Mouse (Mus musculus) CD8-positive naive resting alpha-beta T cell, adult 57 days (primary cell): Measurements from ENCODE around the gene Gm2056. TPM values are rescaled to one million over a fixed set of nuclear protein-coding genes. Genes with fewer than 3 reads are reported as not detected.

Source experiments
- total RNA-seq: library from RNA; stranded (reverse); gene quantifications from one replicate; pipeline ENCODE4 v1.2.4, GENCODE M21; 2023

The Gm2056 gene
- total RNA-seq = not detected

DNA sequence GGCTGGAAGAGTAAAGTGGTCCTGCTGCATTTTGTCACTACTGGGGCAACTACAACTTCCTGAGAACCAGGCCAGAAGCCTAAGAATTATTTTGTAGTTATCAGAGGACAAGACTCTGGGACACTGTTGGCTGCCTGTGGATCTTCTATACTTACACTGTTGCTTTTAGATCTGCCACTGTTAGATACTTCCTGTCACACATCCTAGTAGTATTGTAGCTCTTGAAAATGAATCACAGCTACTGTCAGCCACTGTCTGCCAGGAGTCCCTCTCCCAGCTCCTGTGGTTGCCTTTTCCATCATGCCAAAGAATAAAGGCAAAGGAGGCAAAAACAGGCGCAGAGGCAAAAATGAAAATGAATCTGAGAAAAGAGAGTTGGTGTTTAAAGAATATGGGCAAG, at the start of gene Gm2056:
TSS of gene Gm2056 (plus strand) at position 301 of the 400 bp plus-strand sequence.

GRCm38 (mm10) chr12:88011548-88011947, 15.3 kb upstream of the Gm2056 start, which contains the start of gene Gm2075:
Gm2075 (plus strand) TSS chr12:88011848.

DNA sequence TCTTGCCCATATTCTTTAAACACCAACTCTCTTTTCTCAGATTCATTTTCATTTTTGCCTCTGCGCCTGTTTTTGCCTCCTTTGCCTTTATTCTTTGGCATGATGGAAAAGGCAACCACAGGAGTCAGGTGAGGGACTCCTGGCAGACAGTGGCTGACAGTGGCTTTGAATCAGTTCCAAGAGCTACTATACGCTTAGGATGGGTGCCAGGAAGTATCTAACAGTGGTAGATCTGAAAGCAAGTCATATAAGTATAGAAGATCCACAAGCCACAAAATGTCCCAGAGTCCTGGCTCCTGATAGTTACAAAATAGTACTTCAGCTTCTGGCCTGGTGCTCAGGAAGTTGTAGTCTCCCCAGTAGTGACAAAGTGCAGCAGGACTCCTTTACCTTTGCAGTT, 8.1 kb upstream of the Gm2056 start, which contains the start of gene Gm6803:
TSS of gene Gm6803 (minus strand) at position 101 of the 400 bp plus-strand sequence.

Other genes starting within 250 kb of the Gm2056 start
- not detected for gene Gm21936, start 231.5 kb upstream of the Gm2056 start, total RNA-seq
- not detected for gene BB287469, start 210.4 kb upstream of the Gm2056 start, total RNA-seq
- gene Gm2001, start 184.7 kb upstream of the Gm2056 start, total RNA-seq = not detected
- not detected for gene Gm2016, start 152.9 kb upstream of the Gm2056 start, total RNA-seq
- gene Gm2022, start 131.6 kb upstream of the Gm2056 start, total RNA-seq = not detected
- not detected for gene Gm2035, start 107.1 kb upstream of the Gm2056 start, total RNA-seq
- gene Gm2042, start 72.9 kb upstream of the Gm2056 start, total RNA-seq = not detected
- gene Gm2075, start 15.2 kb upstream of the Gm2056 start, total RNA-seq = not detected
- gene Gm6803, start 8.2 kb upstream of the Gm2056 start, total RNA-seq = not detected
- gene Gm16368, start 56.7 kb downstream of the Gm2056 start, total RNA-seq = not detected
- not detected for gene Gm10436, start 155.1 kb downstream of the Gm2056 start, total RNA-seq
- gene Gm8332, start 223.1 kb downstream of the Gm2056 start, total RNA-seq = not detected
- gene Gm5662, start 247.5 kb downstream of the Gm2056 start, total RNA-seq = not detected